Mouse (Mus musculus): Measurements from ENCODE around the gene Mmp23.
"Not testable (repeated sequence)": the region's sequence is repeated elsewhere in the genome, so short reads cannot be mapped to it uniquely, and the experiment has no call there.

The Mmp23 gene

DNA sequence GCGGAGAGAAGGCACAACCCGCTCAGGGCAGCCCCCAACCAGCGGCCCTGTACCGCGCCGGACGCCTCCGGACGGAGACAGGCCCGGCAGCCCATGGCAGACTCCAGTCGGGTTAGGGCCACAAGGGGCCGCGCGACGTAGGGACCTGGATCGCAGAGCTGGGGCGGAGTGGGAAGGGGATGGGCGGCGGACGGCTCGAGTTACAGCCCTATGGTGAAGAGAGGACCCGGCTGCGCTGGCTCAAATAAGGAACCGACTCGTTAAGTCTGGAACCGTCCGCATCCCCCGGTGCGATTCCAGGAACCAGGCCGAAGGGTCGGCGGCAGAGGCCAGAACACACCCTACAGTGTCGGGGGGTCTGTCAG, at the start of gene Mmp23:
Gene Mmp23 (minus strand): TSS at position 299 of the 365 bp plus-strand sequence.
- DNase-seq (ENCODE audit: low spot score) = peak; percentile 75

GRCm38 (mm10) chr4:155700425-155700824, 47.2 kb upstream of the Mmp23 start:
- DNase-seq (ENCODE audit: low spot score) = no peak

GRCm38 (mm10) chr4:155696261-155697255, 43.4 kb upstream of the Mmp23 start:
- no peak for DNase-seq (ENCODE audit: low spot score)

DNA sequence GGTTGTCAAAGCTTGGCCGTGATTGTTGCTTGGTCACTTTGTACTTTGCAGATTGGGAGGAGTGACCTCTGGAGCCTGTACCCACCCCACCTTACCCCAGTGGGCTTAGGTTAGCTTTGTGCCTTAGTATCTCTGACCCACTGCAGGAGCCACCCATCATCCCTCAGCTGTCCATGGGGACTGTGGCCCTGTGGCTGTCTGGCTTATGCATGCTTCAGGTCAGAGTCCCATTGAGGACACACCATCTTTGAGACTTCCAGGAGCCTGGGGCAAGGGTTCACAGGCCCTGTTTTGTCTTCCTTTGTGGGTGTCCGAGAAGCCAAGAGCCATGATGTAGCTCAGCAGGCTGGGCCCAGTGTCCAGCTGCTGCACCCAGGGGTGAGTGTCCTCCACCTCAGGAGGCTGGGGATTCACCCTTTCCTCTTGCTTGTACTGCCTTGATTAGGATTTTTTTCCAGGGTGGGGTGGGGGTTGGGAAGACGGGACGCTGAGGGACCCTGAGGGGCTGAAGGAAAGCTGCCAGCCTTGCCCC, 42.4 kb upstream of the Mmp23 start:
- no peak for DNase-seq (ENCODE audit: low spot score)

- peak; percentile 53 for DNase-seq (ENCODE audit: low spot score)
Measured at GRCm38 (mm10) chr4:155694482-155695401, 41.6 kb upstream of the Mmp23 start.

- peak; percentile 68 for DNase-seq (ENCODE audit: low spot score)
Measured at GRCm38 (mm10) chr4:155694111-155694481, 40.9 kb upstream of the Mmp23 start, which contains the start of gene Fndc10. Fndc10 (plus strand) TSS chr4:155694342.

DNA sequence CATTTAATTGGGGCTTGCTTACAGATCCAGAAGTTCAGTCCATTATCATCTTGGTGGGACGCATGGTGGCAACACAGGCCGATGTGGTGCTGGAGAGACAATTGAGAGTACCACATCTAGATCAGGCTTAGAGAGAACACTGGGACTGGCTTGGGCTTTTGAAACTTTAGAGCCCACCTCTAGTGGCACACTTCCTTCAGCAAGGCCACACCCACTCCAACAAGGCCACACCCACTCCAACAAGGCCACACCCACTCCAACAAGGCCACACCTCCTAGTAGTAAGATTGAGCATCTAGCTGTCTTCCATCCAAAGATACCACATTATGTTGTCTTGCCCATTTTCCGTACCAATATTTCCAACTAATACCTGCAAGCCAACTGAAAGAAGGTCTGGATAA, 39.2 kb upstream of the Mmp23 start:
- no peak for DNase-seq (ENCODE audit: low spot score)

- DNase-seq (ENCODE audit: low spot score) = no peak
Measured at GRCm38 (mm10) chr4:155690571-155691375, 37.6 kb upstream of the Mmp23 start.

DNA sequence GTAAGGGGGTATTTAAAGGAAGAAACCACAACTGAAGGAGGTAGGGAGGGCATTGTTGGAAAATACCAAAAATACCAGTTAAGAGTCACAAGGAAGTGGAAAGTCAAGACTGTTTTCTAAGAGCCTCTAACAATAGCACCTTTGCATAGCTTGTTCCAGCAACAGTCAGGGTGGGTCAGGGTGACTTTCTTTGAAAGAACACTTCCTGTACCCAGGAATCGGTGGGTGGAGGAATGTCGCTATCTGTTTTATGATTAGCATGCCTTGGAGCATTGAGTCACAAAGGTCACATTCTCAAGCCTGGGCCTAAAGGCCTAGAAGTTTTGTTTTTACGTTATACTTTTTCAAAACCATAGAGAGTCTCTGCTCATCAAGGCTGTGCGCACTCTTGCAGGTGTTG, 34.6 kb upstream of the Mmp23 start:
- DNase-seq (ENCODE audit: low spot score) = not testable (repeated sequence)

DNA sequence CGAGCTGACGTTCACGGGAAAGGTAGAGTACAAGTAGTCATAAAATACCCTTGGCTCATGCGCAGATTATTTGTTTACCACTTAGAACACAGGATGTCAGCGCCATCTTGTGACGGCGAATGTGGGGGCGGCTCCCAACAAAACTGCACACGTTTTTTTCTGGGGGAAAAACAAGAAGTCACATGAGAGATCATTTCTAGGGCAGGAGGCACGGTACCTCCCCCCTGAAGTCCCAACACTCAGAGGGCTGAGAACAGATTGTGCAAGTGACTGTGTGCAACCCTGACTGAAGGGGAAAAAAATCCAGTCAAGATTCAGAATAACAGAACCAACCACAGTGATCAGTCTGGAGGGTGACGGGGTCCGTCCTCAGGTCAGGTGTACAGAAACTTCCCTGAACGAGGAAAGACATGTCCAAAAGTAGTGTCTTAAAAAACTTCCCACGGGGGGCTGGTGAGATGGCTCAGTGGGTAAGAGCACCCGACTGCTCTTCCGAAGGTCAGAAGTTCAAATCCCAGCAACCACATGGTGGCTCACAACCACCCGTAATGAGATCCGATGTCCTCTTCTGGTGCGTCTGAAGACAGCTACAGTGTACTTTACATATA, 30.6 kb upstream of the Mmp23 start:
- DNase-seq (ENCODE audit: low spot score) = not testable (repeated sequence)

DNA sequence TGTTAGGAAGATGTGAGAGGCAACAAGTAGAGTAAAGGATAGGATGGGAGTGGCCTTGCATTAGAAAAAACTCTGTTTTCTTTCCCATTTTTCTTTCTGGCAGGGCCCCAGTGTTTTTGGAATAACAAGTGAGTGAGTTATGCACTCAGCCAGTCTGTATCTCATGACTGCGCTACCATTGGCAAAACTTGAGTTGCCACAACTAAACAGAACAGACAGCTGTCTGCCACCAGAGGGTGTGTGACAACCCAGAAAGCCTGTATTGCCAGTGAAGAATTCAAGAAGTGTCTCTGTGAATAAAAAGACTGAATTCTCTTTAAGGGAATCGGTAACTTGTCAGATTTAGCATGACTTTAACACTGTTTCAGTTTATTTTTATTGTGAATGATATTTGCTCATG, 22.8 kb upstream of the Mmp23 start:
- no peak for DNase-seq (ENCODE audit: low spot score)

DNA sequence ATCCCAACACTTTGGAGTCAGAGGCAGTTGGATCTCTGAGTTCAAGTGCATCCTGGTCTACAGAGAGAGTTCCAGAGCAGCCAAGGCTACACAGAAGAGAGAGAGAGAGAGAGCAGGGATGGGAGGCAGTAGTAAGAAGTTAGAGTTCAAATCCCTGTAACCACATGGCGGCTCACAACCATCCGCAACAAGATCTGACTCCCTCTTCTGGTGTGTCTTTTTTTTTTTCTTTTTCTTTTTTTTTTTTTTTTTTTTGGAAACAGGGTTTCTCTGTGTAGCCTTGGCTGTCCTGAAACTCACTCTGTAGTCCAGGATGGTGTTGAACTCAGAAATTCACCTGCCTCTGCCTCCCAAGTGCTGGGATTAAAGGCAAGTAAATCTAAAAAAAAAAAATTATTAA, 18.9 kb upstream of the Mmp23 start:
- DNase-seq (ENCODE audit: low spot score) = no peak

DNA sequence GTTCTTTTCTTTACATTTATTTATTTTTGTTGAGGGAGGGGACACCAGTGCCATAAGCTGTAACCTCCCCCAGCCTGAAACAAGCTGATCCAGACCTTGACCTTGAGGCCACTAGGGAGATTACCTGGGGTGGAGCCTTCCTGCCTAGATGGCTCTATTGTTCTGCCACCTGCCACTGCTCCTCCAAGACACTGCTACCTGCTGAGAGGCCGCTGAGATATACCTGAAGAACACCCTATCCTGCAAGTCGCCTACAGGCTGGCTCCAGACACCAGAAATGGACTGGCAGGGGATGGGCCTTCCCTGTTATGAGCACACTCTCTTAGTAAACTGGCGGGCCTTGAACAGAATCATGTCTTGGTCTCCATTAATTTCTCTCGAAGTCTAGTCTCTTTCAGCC, 17.1 kb upstream of the Mmp23 start:
- not testable (repeated sequence) for DNase-seq (ENCODE audit: low spot score)

GRCm38 (mm10) chr4:155669598-155670075, 16.5 kb upstream of the Mmp23 start:
- DNase-seq (ENCODE audit: low spot score) = no peak

DNA sequence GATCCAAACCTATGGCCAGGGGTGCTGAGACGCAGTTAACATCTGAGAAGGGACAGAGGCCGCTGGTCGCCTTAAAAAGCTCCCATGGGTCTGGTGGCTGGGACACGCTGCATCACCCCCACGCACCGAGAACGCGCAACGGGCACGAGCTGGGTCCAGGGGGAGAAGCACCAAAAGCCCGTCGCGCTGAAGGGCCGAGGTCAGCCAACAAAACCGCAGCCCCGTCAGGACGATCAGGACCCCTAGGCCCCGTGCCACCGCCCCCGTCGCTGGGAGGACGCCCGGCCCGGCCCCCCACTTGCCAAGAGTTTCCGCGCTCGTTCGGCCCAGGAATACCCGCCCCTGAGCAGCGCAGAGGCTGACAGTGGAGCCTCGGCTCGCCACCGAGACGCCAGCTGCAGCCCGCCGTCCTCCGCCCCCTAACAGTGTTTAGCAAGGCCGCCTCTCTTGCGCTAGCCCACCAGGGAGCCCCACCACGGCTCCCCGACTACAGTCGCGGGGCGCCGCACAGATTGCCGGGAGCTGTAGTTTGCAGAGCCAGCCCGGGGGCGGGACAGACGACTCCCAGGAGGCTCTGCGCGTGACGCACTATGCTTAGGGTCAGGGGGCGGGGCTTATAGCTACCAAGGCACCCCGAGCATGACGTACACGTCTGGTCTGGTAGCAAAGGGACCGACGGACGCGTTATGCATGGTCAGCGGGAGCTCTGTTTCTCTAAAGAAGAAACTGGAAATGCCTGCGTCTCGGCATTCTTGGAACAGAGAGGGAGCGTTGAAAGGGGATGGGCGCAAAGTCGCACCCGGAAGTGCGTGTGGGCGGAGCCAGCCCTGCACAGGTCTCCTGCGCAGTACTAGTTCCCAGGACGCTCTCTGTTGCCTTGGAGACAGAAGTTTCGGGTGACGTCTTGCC, 15.8 kb upstream of the Mmp23 start, which contains the start of gene Mib2:
Gene Mib2 (minus strand): TSS at position 510 of the 909 bp plus-strand sequence.
- DNase-seq (ENCODE audit: low spot score) = peak; percentile 97

- DNase-seq (ENCODE audit: low spot score) = no peak
Measured at GRCm38 (mm10) chr4:155666903-155667302, 13.7 kb upstream of the Mmp23 start.

GRCm38 (mm10) chr4:155660641-155661040, 7.5 kb upstream of the Mmp23 start:
- peak; percentile 64 for DNase-seq (ENCODE audit: low spot score)

GRCm38 (mm10) chr4:155658961-155659360, 5.8 kb upstream of the Mmp23 start:
- no peak for DNase-seq (ENCODE audit: low spot score)

GRCm38 (mm10) chr4:155656214-155656751, 3.1 kb upstream of the Mmp23 start:
- DNase-seq (ENCODE audit: low spot score) = no peak

All from urinary bladder, postnatal 14 days (tissue).